ENCODE assay signal across 8 mouse cellular contexts in genomic region chr17:14203121-14203941, GRCm38 (mm10). TPM values are rescaled to one million over a fixed set of nuclear protein-coding genes. Genes with fewer than 3 reads are reported as not detected.
A peak's percentile ranks its signal among the peaks of the same experiment; 100 is the strongest.
DNase-seq lines count a peak whose midpoint lies in the region; ATAC-seq and TF ChIP-seq lines count a peak whose summit lies in the region.

No protein-coding gene starts in this region.

- no peak for DNase-seq in G1E (ENCODE audit: low spot score)
- DNase-seq in brain, embryonic 14.5 days (ENCODE audit: low read depth): peak; percentile 61
- DNase-seq in gastrocnemius, postnatal 10 days: peak; percentile 43
- DNase-seq in kidney, adult 11 months: peak; percentile 76
- DNase-seq in limb, embryonic 11.5 days (ENCODE audit: low spot score): peak; percentile 68
- DNase-seq in stomach, postnatal 0 days (ENCODE audit: low spot score): peak; percentile 74

- H3K4me1 ChIP-seq in G1E (ENCODE audit: insufficient read depth, low read depth, low read length): no peaks in the 10 kb centered on the region
- peaks cover 22% of the 10 kb centered on the region for H3K4me1 ChIP-seq in limb, embryonic 11.5 days (ENCODE audit: control insufficient read depth, insufficient read depth, low read length)
- H3K4me1 ChIP-seq in midbrain, embryonic 12.5 days: peaks cover 25% of the 10 kb centered on the region
- H3K4me1 ChIP-seq in stomach, postnatal 0 days (replicated peaks; ENCODE audit: control insufficient read depth, insufficient read depth): no peaks in the 10 kb centered on the region

- TF ChIP-seq EP300 in stomach, postnatal 0 days (optimal IDR thresholded peaks at IDR 0.05): no peak

- no peak for TF ChIP-seq POLR2A in brain, embryonic 14.5 days (IDR thresholded peaks at IDR 0.05; ENCODE audit: borderline replicate concordance, extremely low read depth, insufficient read depth, insufficient read length, poor library complexity, severe bottlenecking)

- under 1% methylated on average over 81 of the region's 97 CpGs for WGBS in limb, embryonic 11.5 days
- WGBS in midbrain, embryonic 12.5 days: under 1% methylated on average over 97 of the region's 97 CpGs
- under 1% methylated on average over 96 of the region's 97 CpGs for WGBS in stomach, postnatal 0 days

- peak overlapping the region; percentile 94 for H3K4me2 ChIP-seq in limb, embryonic 11.5 days (ENCODE audit: low read depth, severe bottlenecking)
- H3K4me2 ChIP-seq in midbrain, embryonic 12.5 days (replicated peaks): peak overlapping the region; percentile 93
- H3K4me2 ChIP-seq in stomach, postnatal 0 days (replicated peaks; ENCODE audit: low read depth): peak overlapping the region; percentile 92

- peak overlapping the region; percentile 4; the same call in 1 of the 2 replicates for H3K4me3 ChIP-seq in G1E (ENCODE audit: low read depth, low read length)
- peak overlapping the region; percentile 65 for H3K4me3 ChIP-seq in limb, embryonic 11.5 days (ENCODE audit: low read depth, low read length)
- peak overlapping the region; percentile 58 for H3K4me3 ChIP-seq in midbrain, embryonic 12.5 days
- peak overlapping the region; percentile 61 for H3K4me3 ChIP-seq in stomach, postnatal 0 days (ENCODE audit: low read depth, low read length)

- H3K9me3 ChIP-seq in G1E (replicated peaks): peaks cover 23% of the 10 kb centered on the region
- H3K9me3 ChIP-seq in limb, embryonic 11.5 days (ENCODE audit: control insufficient read depth, low read length): no peaks in the 10 kb centered on the region
- no peaks in the 10 kb centered on the region for H3K9me3 ChIP-seq in midbrain, embryonic 12.5 days
- no peaks in the 10 kb centered on the region for H3K9me3 ChIP-seq in stomach, postnatal 0 days (ENCODE audit: control insufficient read depth, low read length)

- H3K27ac ChIP-seq in limb, embryonic 11.5 days (replicated peaks; ENCODE audit: low read depth, low read length): no peak overlapping the region
- no peak overlapping the region for H3K27ac ChIP-seq in midbrain, embryonic 12.5 days (replicated peaks)
- H3K27ac ChIP-seq in stomach, postnatal 0 days (replicated peaks): peak overlapping the region; percentile 61

- peaks cover 25% of the 10 kb centered on the region for H3K27me3 ChIP-seq in G1E (ENCODE audit: insufficient read depth, low read length)
- H3K27me3 ChIP-seq in limb, embryonic 11.5 days (ENCODE audit: control insufficient read depth, insufficient read depth, low read length): peaks cover 34% of the 10 kb centered on the region
- H3K27me3 ChIP-seq in midbrain, embryonic 12.5 days: peaks cover 89% of the 10 kb centered on the region
- peaks cover 3% of the 10 kb centered on the region; the same call in 1 of the 2 replicates for H3K27me3 ChIP-seq in stomach, postnatal 0 days (ENCODE audit: control insufficient read depth, insufficient read depth, low read length)

- ATAC-seq in G1E (ENCODE audit: extremely low read depth, insufficient number of reproducible peaks, low FRiP score, poor library complexity, severe bottlenecking): no peak
- ATAC-seq in limb, embryonic 11.5 days (ENCODE audit: insufficient number of reproducible peaks, low FRiP score, low TSS enrichment, low read depth): peak; percentile 44
- peak; percentile 42 for ATAC-seq in midbrain, embryonic 12.5 days (ENCODE audit: low FRiP score, low read depth)
- ATAC-seq in stomach, postnatal 0 days (ENCODE audit: low FRiP score, low TSS enrichment): peak; percentile 81
- no peak for ATAC-seq in megakaryocyte-erythroid progenitor cell, adult 5-6 weeks (replicated peaks; ENCODE audit: low FRiP score, low TSS enrichment, poor library complexity, severe bottlenecking)

- peak overlapping the region; percentile 75 for H3K9ac ChIP-seq in limb, embryonic 11.5 days (ENCODE audit: low read length)
- H3K9ac ChIP-seq in midbrain, embryonic 12.5 days (replicated peaks): peak overlapping the region; percentile 56
- H3K9ac ChIP-seq in stomach, postnatal 0 days (ENCODE audit: low read length): peak overlapping the region; percentile 66

- TF ChIP-seq CTCF in G1E (IDR thresholded peaks at IDR 0.05; ENCODE audit: low read depth, low read length): no peak
- TF ChIP-seq CTCF in brain, embryonic 14.5 days (IDR thresholded peaks at IDR 0.05; ENCODE audit: borderline replicate concordance, extremely low read depth, insufficient read depth, insufficient read length): no peak
- TF ChIP-seq CTCF in stomach, postnatal 0 days (IDR thresholded peaks at IDR 0.05; ENCODE audit: low read depth): no peak

- no peaks in the 10 kb centered on the region for H3K36me3 ChIP-seq in G1E (replicated peaks)
- no peaks in the 10 kb centered on the region for H3K36me3 ChIP-seq in limb, embryonic 11.5 days (ENCODE audit: control insufficient read depth, insufficient read depth, low read length)
- H3K36me3 ChIP-seq in midbrain, embryonic 12.5 days: no peaks in the 10 kb centered on the region
- no peaks in the 10 kb centered on the region for H3K36me3 ChIP-seq in stomach, postnatal 0 days (ENCODE audit: control insufficient read depth, insufficient read depth, low read length)

RNA-seq across cellular contexts. Expression of gene Dact2, which starts 0.8 kb away (rescaled TPM):
- total RNA-seq in G1E (2014; fragmentation: Nextera tagmentation) (not detected in 2 replicates), G1E (2017) (not detected in 2 replicates)
- not detected in 2 replicates for polyA plus RNA-seq in G1E (2012)
- 2.1 and 2.5 TPM in 2 replicates for polyA plus RNA-seq in brain, embryonic 14.5 days (2012; rRNA removed)
- 1 to 10 TPM; 2.0 to 3.5 TPM for total RNA-seq in gastrocnemius, postnatal 10 days (2021)
- 1.1 and 1.3 TPM in 2 replicates for polyA plus RNA-seq in limb, embryonic 11.5 days (2014; fragmentation: Nextera tagmentation; extraction: Ambion mirVana)
- polyA plus RNA-seq in midbrain, embryonic 12.5 days (2016; fragmentation: Nextera tagmentation; extraction: Ambion mirVana): 0.60 and 0.85 TPM in 2 replicates
- 1.6 and 1.8 TPM in 2 replicates for polyA plus RNA-seq in stomach, postnatal 0 days (2015; fragmentation: Nextera tagmentation; extraction: Ambion mirVana)
- total RNA-seq in megakaryocyte-erythroid progenitor cell, adult 5-6 weeks (2014; fragmentation: Nextera tagmentation): not detected in 2 replicates
- total RNA-seq in megakaryocyte-erythroid progenitor cell, adult 5-6 weeks (2017): not detected in 2 replicates

Comparison
In these comparisons a context has a peak if more than half of its experiments do, and no peak if none do; other contexts are left out.
1. ATAC-seq: peak in limb, embryonic 11.5 days (single experiment), midbrain, embryonic 12.5 days (single experiment) and stomach, postnatal 0 days (single experiment); none in G1E (single experiment) and megakaryocyte-erythroid progenitor cell, adult 5-6 weeks (single experiment).
2. H3K4me3 ChIP-seq: peak in every context shown above with its lines; median percentile 65 in limb, embryonic 11.5 days; 61 in stomach, postnatal 0 days; 58 in midbrain, embryonic 12.5 days; 4 in G1E.
3. Peak in every context shown above with its lines, with median percentiles within 50 percentile points of each other: H3K4me2 ChIP-seq and H3K9ac ChIP-seq.